Mouse (Mus musculus): ENCODE measurements at regions not wholly inside any gene's neighbourhood (a gene's known extent, or its start where the extent isn't known, plus 50 kb on each side); places are given as distances from the start of the nearest gene placed in this dataset.

- no peak for DNase-seq
Measured at GRCm38 (mm10) chr11:44046083-44046482, 145.1 kb upstream of the Adra1b start.

DNA sequence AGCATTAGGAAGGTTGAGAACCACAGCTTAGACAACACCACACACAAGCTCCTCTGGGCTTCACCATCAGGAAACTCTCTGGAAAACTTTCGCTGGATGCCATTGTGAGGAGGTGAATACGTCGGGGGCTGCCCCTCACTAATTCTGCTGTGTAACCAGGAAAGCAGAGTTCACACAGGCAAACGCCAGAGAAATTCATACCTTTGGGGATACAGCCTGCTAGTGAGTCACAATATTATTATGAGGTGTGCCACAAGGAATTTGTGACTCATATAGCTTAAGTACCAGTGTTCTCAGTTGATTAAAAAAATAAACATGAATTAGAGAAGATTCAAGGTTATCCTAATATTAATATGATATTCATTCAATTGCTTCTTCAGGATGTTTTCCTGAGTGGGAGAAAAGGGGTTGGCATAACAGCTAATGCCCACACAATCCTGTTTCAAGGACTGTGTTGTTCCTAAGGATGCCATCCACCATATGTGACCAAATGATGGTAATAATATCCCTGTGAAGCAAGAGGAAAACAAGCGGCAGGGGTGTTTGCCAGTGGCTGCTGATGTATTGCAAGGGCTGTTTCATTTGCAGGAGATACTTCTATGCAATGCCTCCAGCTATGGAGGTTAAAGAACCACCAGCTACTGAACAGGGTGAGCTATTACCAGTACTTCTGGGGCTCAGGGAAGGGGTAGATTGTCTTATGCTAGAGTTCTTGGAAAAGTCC is 148.4 kb upstream of the Adra1b start:
- no peak for DNase-seq

DNA sequence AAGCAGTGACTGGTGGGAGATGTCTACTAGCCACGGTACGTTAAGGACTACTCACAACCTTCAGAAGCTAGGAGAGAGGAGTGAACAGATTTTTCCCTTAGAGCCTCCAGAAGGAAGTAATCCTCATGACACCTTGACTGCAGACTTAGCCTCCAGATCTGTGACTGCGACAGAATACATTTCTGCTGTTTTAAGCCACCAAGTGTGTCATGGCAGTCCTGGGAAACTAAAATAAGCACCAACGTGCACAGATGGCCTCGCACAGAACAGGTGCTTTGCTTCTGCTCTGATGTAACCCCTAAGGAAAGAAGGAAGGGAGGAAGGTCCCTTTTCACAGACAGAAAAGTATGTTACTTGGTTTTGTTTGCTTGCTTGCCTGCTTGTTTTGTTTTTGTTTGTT is 151.5 kb upstream of the Adra1b start:
- no peak for DNase-seq

DNA sequence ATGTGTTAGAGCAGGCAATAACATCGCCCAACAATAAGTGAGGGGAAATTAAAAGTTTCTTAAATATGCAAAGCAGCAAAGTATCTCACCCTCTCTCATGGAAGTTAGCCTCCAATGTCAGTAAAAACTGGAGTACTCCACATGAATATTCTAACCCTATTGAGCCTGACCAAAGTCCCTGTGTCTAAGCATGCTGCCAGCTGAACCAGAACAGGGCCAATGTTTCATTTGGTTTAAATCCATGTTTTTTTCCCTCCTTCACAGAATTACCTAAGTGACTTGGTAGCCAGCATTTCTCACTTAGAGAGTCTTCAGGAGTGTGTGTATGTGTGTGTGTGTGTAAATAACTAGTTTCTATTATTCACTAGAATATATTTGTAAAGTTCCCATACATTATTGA is 161.4 kb upstream of the Adra1b start:
- DNase-seq = no peak

DNA sequence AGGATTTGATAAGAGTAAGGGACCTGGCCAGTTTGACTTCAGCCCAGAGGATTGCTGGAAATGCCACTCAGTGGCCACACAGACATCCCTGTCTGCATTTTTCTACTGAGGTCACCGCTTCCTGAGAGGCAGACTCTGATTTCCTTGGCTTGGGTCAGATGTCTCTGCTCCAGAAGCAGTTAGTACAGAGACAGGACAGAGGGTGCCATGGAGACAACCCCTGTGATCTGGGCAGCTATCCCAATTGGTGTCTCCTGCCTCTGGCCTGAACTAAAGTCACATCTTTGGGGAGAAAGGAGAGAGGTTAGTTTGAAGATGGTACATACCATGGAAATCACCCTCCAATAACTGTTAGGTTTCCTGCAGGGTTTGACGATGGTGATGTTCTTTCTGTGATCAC is 165.2 kb upstream of the Adra1b start:
- DNase-seq = no peak

- no peak for DNase-seq
Measured at GRCm38 (mm10) chr11:44083716-44084115, 182.7 kb upstream of the Adra1b start.

GRCm38 (mm10) chr11:44086951-44087350 is 185.9 kb upstream of the Adra1b start:
- peak; percentile 19 for DNase-seq

- no peak for DNase-seq
Measured at GRCm38 (mm10) chr11:44089514-44089913, 188.5 kb upstream of the Adra1b start.

- DNase-seq = no peak
Measured at GRCm38 (mm10) chr11:44095280-44095679, 194.3 kb upstream of the Adra1b start.

- no peak for DNase-seq
Measured at GRCm38 (mm10) chr11:44103188-44103840, 202.3 kb upstream of the Adra1b start.

DNA sequence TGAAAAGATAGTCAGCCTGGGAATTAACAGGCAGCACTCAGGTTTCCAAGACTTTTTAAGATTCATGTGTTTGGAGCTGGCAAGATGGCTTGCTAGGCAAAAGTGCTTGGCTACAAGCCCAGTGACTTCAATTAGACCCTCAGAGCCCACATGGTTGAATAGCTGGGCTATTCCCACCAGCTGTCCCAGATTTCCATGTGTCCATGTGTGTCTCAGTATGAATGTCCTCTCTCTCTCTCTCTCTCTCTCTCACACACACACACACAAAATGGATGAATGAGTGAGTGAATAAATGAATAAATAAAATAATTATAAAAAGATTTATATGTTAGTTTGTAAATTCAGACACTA is 202.8 kb upstream of the Adra1b start:
- no peak for DNase-seq

GRCm38 (mm10) chr11:44106231-44106630 is 205.2 kb upstream of the Adra1b start:
- DNase-seq = no peak

GRCm38 (mm10) chr11:44111525-44111924 is 210.5 kb upstream of the Adra1b start:
- no peak for DNase-seq

DNA sequence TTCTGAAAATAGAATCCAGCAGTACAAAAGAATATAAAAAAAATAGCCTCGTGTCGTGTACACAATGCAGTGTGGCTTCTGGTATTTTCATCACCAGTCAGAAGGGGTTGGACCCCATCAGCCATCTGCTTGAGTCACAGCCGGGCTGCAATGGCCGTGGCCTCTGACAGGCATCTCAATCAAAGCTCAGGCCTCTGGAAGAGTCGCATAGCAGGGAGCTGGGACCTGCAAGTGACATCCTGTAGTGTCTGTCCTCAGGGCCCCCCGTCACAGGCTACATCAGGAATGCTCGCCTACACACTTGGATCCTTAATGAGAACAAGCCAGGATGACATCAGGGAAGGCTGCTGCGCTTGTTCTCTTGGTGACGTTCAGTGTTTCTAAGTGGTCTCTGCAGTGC is 226.1 kb upstream of the Adra1b start:
- DNase-seq = no peak

- DNase-seq = no peak
Measured at GRCm38 (mm10) chr11:44128481-44128880, 227.5 kb upstream of the Adra1b start.

DNA sequence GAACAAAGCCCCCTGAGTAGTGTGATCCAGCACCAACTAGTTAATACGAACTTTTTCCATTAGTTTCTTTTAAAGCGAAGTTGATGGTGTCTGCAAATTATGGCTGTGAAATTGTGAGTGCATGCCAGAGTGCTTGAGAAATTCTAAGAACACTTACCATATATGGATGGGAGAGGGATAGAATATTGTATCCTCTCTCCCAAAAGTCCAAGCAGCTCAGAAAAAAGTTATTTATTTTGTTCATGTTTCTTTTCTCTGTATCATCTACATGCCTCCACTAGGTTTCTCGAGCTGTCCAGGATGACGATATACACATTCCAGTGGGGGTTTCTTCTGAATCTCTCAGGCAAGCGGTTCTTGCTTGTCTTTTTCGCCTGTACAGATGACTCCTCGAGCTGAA is 232.2 kb upstream of the Adra1b start:
- DNase-seq = no peak

DNA sequence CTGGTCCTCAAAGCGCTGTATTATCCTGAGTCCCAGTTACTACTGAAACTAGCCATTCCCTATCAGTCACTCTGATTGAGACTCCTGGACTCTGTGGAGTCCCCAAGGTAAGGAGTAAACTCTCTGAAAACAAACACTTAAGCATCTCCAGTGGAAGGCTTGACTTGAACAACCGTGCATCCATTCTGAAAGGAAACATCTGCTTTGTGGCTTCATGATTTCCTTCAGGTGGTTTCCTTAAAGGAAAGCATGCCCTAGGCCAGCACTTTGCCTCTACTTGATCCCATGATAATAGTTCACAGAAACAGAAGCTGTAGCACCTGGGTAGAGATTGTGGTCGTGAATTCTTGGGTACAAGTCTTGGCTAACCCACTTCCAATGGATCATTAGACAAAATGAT is 235.0 kb upstream of the Adra1b start:
- DNase-seq = peak; percentile 1

DNA sequence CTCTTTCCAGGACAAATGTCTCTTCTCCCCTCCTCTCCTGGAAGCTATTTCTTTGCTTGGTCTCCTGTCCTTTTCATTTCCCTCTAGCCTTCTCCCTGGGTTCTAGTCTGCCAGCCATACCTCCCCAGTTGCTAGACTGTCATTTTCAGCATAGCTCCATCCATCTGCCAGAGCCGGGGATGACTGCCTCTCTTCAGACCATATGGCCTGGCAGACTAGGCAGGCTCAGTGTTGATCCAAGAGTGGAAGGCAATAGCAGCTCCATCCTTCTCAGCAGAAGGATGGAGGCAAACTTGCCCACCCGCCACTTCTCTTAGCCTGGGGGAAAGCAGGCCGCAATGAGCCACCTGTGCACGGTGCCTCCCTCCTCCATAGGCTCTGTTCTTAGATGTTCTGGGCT is 242.0 kb upstream of the Adra1b start:
- DNase-seq = no peak

DNA sequence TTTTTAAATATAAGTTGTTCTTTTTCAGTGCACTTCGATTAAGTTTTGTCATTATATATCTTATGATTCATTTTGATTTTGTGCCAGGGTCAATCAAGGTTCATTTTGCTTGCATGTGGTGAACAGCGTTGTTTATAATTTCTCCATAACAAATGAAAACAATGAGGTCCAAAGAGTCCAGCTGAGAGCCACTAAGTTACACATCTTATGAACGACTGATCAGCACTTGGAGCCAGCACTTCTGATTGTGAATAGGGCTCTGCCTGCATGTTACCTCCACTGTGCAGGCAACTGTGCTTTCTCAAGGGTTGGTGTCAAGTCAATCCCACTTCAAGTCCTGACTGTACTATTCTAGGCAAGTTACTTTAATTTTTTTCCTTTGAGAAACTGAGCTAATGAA is 243.5 kb upstream of the Adra1b start:
- no peak for DNase-seq

DNA sequence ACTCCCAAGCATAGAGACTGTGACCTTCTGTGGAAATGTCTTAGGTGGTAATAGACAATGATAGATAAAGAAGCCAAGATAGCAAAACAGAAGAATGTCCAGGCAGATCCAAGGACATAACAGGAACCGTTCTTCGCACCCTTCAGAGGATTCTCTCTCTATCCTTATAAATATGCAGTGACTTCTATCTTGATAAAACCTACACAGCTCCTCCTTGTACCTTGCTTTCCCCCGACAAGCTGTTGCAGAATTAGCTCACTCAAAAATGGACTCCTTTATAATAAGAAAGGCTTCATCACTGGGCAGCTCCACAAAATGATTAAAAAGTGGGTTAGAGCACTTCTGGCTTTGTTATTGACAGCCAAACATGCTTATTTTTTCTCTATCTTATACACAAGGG is 245.4 kb upstream of the Adra1b start:
- DNase-seq = no peak

DNA sequence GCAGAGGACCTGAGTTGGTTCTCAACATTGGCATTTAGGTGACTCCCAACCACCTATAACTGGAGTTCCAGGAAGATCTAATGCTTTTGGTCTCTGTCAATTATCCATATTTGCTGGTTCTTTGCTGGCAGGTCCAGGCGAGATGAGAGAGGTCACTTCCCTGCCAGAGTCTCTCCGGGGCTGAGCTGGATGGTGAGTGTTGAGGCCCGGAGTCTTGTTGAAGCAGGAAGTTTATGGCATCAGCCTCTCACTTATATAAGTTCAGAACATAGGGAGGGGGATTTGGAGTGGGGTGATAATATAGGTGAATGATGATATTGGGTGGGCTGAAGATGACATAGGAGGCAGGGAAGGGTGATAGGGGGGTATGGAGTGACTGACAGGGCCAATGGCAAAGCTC is 246.3 kb upstream of the Il12b start:
- no peak for DNase-seq

DNA sequence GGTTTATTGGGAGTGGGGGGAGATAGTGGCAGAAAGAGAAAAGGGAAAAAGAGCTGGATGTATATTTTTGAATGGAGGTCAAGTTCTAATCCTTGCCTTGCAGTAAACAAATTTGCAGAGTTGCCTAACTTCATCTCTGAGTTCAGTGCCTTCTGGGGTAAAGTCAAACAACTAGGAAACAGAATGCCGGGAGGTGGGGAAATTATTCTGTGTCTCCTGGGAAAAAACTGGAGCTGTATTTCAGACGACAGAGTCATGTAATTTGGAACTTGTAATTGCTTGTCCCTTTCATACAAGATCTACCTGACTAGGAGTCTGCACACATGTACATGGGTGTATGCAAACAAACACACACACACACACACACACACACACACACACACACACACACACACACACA is 244.3 kb upstream of the Il12b start:
- no peak for DNase-seq

DNA sequence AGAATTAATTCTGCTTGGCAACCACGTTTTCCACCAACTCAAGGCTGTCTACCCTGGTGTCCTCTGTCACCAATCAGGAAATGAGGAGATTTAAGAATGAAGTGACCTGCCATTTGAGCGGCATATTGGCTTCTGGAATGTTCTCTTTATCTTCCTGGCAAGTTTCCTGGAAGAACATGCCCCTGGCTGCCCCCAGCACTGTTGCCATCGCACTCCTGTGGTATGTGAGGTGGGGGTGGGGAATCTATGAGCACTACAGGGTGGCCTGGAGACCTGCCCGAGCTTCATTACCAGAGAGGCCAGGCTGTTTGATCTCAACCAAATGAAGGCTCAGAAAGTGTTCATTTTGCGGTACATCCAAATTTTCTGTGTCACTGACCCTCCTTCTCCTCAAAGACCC is 243.8 kb upstream of the Il12b start:
- DNase-seq = no peak

- no peak for DNase-seq
Measured at GRCm38 (mm10) chr11:44156490-44157345, 243.1 kb upstream of the Il12b start.
